Mouse (Mus musculus) liver, adult 2 months (tissue): Measurements from ENCODE around the gene Hist1h4m. TPM values are rescaled to one million over a fixed set of nuclear protein-coding genes. Genes with fewer than 3 reads are reported as not detected.
"Not testable (repeated sequence)": the region's sequence is repeated elsewhere in the genome, so short reads cannot be mapped to it uniquely, and the experiment has no call there.

Experiments used
- DNase-seq: peaks from one replicate; pipeline ENCODE4 v3.0.0-alpha.2; 2011; ENCODE audit warnings: low read depth, low spot score; ENCODE audit errors: extremely low read depth
- H3K27ac ChIP-seq: fragments of 200-500 bp; replicated peaks from 2 replicates; pipeline ENCODE4 v1.5.1; 2012; ENCODE audit warnings: low read depth, mild to moderate bottlenecking, control low read depth, inconsistent platforms, low read length; ENCODE audit not compliant: insufficient read depth
- H3K27me3 ChIP-seq: fragments of 200-500 bp; 2 replicates; pipeline ENCODE4 v1.6.1; 2012; ENCODE audit warnings: mild to moderate bottlenecking, moderate library complexity, low read length, inconsistent platforms; ENCODE audit not compliant: control insufficient read depth, insufficient read depth
- H3K36me3 ChIP-seq: fragments of 200-500 bp; 2 replicates; pipeline ENCODE4 v1.6.1; 2012; ENCODE audit warnings: low read length, inconsistent platforms; ENCODE audit not compliant: control insufficient read depth, insufficient read depth
- H3K4me1 ChIP-seq: fragments of 200-500 bp; 2 replicates; pipeline ENCODE4 v1.6.1; 2011; ENCODE audit warnings: low read length; ENCODE audit not compliant: control insufficient read depth, insufficient read depth
- H3K4me3 ChIP-seq: fragments of 200-500 bp; 2 replicates; pipeline ENCODE4 v1.5.1; 2011; ENCODE audit warnings: low read depth, mild to moderate bottlenecking, control low read depth, low read length, moderate library complexity; ENCODE audit not compliant: insufficient read depth
- H3K79me2 ChIP-seq: fragments of 200-500 bp; 2 replicates; pipeline ENCODE4 v1.6.1; 2012; ENCODE audit warnings: inconsistent platforms, mild to moderate bottlenecking, low read length, moderate library complexity; ENCODE audit not compliant: control insufficient read depth, insufficient read depth
- H3K9ac ChIP-seq: fragments of 200-500 bp; 2 replicates; pipeline ENCODE4 v1.6.1; 2012; ENCODE audit warnings: low read depth, mild to moderate bottlenecking, control low read depth, inconsistent platforms, low read length
- CTCF ChIP-seq: fragments of 200-500 bp; IDR thresholded peaks from 2 replicates; pipeline ENCODE4 v1.5.1; 2011; ENCODE audit warnings: low read depth, low read length, control low read depth
- POLR2A ChIP-seq: fragments of 200-500 bp; IDR thresholded peaks from 2 replicates; pipeline ENCODE4 v1.6.1; 2011; ENCODE audit warnings: low read length, control low read depth; ENCODE audit not compliant: insufficient read depth; ENCODE audit errors: extremely low read depth
- WGBS: fragments of 180-500 bp; shearing (Covaris S2); methylation state at CpG from one replicate; pipeline ENCODE4 v1.1.7; 2018; 5-methylcytosine and 5-hydroxymethylcytosine counted together
- polyA plus RNA-seq: library from polyadenylated mRNA; depleted of rRNA; stranded (reverse); fragments of >200 nt; gene quantifications from 2 replicates; pipeline ENCODE4 v1.2.3, GENCODE M21; 2012
- total RNA-seq: library from RNA; depleted of rRNA; stranded (reverse); fragments of >200 nt; gene quantifications from 2 replicates; pipeline ENCODE4 v1.2.3, GENCODE M21; 2014

The Hist1h4m gene
- total and polyA plus RNA-seq, 2 experiments, result 0.74 TPM; not detected in 1

GRCm38 (mm10) chr13:21812092-21812491, 546 bp downstream of the Hist1h4m start:
- not testable (repeated sequence) for H3K4me1 ChIP-seq, H3K36me3 ChIP-seq, H3K9ac ChIP-seq, H3K27me3 ChIP-seq, DNase-seq, H3K27ac ChIP-seq, H3K79me2 ChIP-seq
- H3K4me3 ChIP-seq, result peak overlapping the region; percentile 30; the same call in 1 of the 2 replicates
- WGBS, result under 1% methylated on average over 14 of the region's 14 CpGs

GRCm38 (mm10) chr13:21820082-21820890, 8.7 kb downstream of the Hist1h4m start:
- not testable (repeated sequence) for H3K4me3 ChIP-seq, H3K4me1 ChIP-seq, H3K27me3 ChIP-seq, H3K36me3 ChIP-seq, DNase-seq, H3K27ac ChIP-seq, H3K79me2 ChIP-seq, H3K9ac ChIP-seq
- 92% methylated on average over 6 of the region's 16 CpGs for WGBS

- H3K9ac ChIP-seq, result no peak overlapping the region
- H3K27ac ChIP-seq, result no peak overlapping the region
- no peaks in the 10 kb centered on the region for H3K27me3 ChIP-seq
- 89% methylated on average over 3 of the region's 3 CpGs for WGBS
- no peak overlapping the region for H3K4me3 ChIP-seq
- DNase-seq, result no peak
- H3K79me2 ChIP-seq, result no peaks in the 10 kb centered on the region
- TF ChIP-seq POLR2A (no peak), CTCF (no peak)
- H3K36me3 ChIP-seq, result no peaks in the 10 kb centered on the region
- no peaks in the 10 kb centered on the region for H3K4me1 ChIP-seq
These were observed 17.0 kb downstream of the Hist1h4m start for GRCm38 (mm10) chr13:21828511-21828910.

- DNase-seq, result no peak
- WGBS, result 95% methylated on average over 10 of the region's 10 CpGs
- Histone ChIP-seq H3K4me1 (no peaks in the 10 kb centered on the region), H3K9ac (no peak overlapping the region), H3K4me3 (no peak overlapping the region), H3K36me3 (no peaks in the 10 kb centered on the region), H3K79me2 (no peaks in the 10 kb centered on the region), H3K27me3 (no peaks in the 10 kb centered on the region), H3K27ac (no peak overlapping the region)
- no peak for TF ChIP-seq CTCF
- TF ChIP-seq POLR2A, result no peak
These were observed 18.8 kb downstream of the Hist1h4m start for GRCm38 (mm10) chr13:21830344-21830743.

- H3K9ac ChIP-seq, H3K4me3 ChIP-seq: not testable (repeated sequence)
- WGBS, result 0% methylated on average over 25 of the region's 58 CpGs
These were observed 20.2 kb downstream of the Hist1h4m start, which contains the start of gene Hist1h4n for GRCm38 (mm10) chr13:21831418-21832394. Hist1h4n (minus strand) TSS chr13:21832196.

GRCm38 (mm10) chr13:21833461-21833860, 21.9 kb downstream of the Hist1h4m start, which contains the start of the genes Hist1h2ap and Hist1h2br:
Hist1h2ap (minus strand) TSS chr13:21833507.
Hist1h2br (plus strand) TSS chr13:21833743.
- H3K27ac ChIP-seq, H3K4me3 ChIP-seq, H3K4me1 ChIP-seq, H3K36me3 ChIP-seq, H3K27me3 ChIP-seq, H3K79me2 ChIP-seq, DNase-seq, H3K9ac ChIP-seq: not testable (repeated sequence)
- WGBS, result no CpG with 5 or more reads among the region's 24 CpGs

More at GRCm38 (mm10) chr13:21831418-21832394, 20.2 kb downstream of the Hist1h4m start, which contains the start of gene Hist1h4n:
- H3K36me3 ChIP-seq, H3K27me3 ChIP-seq, H3K79me2 ChIP-seq, DNase-seq, H3K27ac ChIP-seq, H3K4me1 ChIP-seq: not testable (repeated sequence)
- 0 out of 2 replicates have a peak, but pooled peaks have one; percentile 27 for TF ChIP-seq POLR2A

- H3K4me1 ChIP-seq, H3K79me2 ChIP-seq, H3K27me3 ChIP-seq, H3K27ac ChIP-seq, DNase-seq, H3K9ac ChIP-seq, H3K4me3 ChIP-seq, H3K36me3 ChIP-seq: not testable (repeated sequence)
- no CpG with 5 or more reads among the region's 4 CpGs for WGBS
These were observed 29.0 kb downstream of the Hist1h4m start for GRCm38 (mm10) chr13:21840508-21840907.

- H3K4me3 ChIP-seq, H3K9ac ChIP-seq, H3K4me1 ChIP-seq, DNase-seq, H3K79me2 ChIP-seq, H3K27me3 ChIP-seq, H3K36me3 ChIP-seq, H3K27ac ChIP-seq: not testable (repeated sequence)
These were observed 34.8 kb downstream of the Hist1h4m start for GRCm38 (mm10) chr13:21846356-21846755.
